Mouse (Mus musculus) limb, embryonic 14.5 days (tissue): ENCODE results near the gene Slc24a4. TPM values are rescaled to one million over a fixed set of nuclear protein-coding genes. Genes with fewer than 3 reads are reported as not detected.

Experiments used
- ATAC-seq: fragments of 200-750 bp; cut with Nextera tagmentation; 2 replicates; pipeline ENCODE4 v1.8.0; 2017; ENCODE audit warnings: low read depth, moderate number of reproducible peaks, moderate TSS enrichment; ENCODE audit not compliant: low FRiP score
- DNase-seq: peaks from one replicate; pipeline ENCODE4 v3.0.0-alpha.2; 2015; ENCODE audit warnings: low spot score
- H3K27ac ChIP-seq: fragments of 300-500 bp; sonication (generic); replicated peaks from 2 replicates; pipeline ENCODE4 v1.5.1; 2014; ENCODE audit warnings: low read depth, mild to moderate bottlenecking, low read length, moderate library complexity, mixed read lengths
- H3K27me3 ChIP-seq: fragments of 300-500 bp; sonication (generic); 2 replicates; pipeline ENCODE4 v1.6.1; 2014; ENCODE audit warnings: low read length, mixed read lengths; ENCODE audit not compliant: control insufficient read depth, insufficient read depth
- H3K36me3 ChIP-seq: fragments of 300-500 bp; sonication (generic); 2 replicates; pipeline ENCODE4 v1.6.1; 2014; ENCODE audit warnings: mild to moderate bottlenecking, low read length, moderate library complexity, mixed read lengths; ENCODE audit not compliant: control insufficient read depth, insufficient read depth
- H3K4me1 ChIP-seq: fragments of 300-500 bp; sonication (generic); 2 replicates; pipeline ENCODE4 v1.6.1; 2014; ENCODE audit warnings: antibody characterized with exemption, low read length, mixed read lengths; ENCODE audit not compliant: control insufficient read depth, insufficient read depth
- H3K4me2 ChIP-seq: fragments of 300-500 bp; sonication (generic); replicated peaks from 2 replicates; pipeline ENCODE4 v1.6.1; 2014; ENCODE audit warnings: low read depth, mild to moderate bottlenecking, low read length, moderate library complexity; ENCODE audit not compliant: severe bottlenecking
- H3K4me3 ChIP-seq: fragments of 300-500 bp; sonication (generic); replicated peaks from 2 replicates; pipeline ENCODE4 v1.5.1; 2014; ENCODE audit warnings: low read length
- H3K9ac ChIP-seq: fragments of 300-500 bp; sonication (generic); 2 replicates; pipeline ENCODE4 v1.6.1; 2014; ENCODE audit warnings: mild to moderate bottlenecking, low read depth, low read length, moderate library complexity; ENCODE audit not compliant: severe bottlenecking
- H3K9me3 ChIP-seq: fragments of 300-500 bp; sonication (generic); 2 replicates; pipeline ENCODE4 v1.6.1; 2016; ENCODE audit warnings: low read length; ENCODE audit not compliant: control insufficient read depth
- POLR2A ChIP-seq: fragments of 200-500 bp; IDR thresholded peaks from 2 replicates; pipeline ENCODE4 v1.8.0; 2012; ENCODE audit warnings: inconsistent platforms, mild to moderate bottlenecking, moderate library complexity, borderline replicate concordance; ENCODE audit not compliant: insufficient read depth, insufficient read length; ENCODE audit errors: extremely low read depth
- WGBS: fragments of 180-500 bp; shearing (Covaris S2); extraction: QIAGEN DNeasy Blood & Tissue Kit; methylation state at CpG from one replicate; pipeline ENCODE4 v1.1.7; 2014; 5-methylcytosine and 5-hydroxymethylcytosine counted together
- polyA plus RNA-seq, 2 experiments: library from polyadenylated mRNA; depleted of rRNA in 1 of 2; stranded (reverse) in 1 of 2; unstranded in 1 of 2; fragments of >200 nt; fragmentation: Nextera tagmentation in 1 of 2; extraction: Ambion mirVana in 1 of 2; gene quantifications; 2 replicates each; pipeline versions ENCODE4 v1.2.1 to v1.2.3; 2012 to 2014

Gene Slc24a4
- polyA plus RNA-seq, 2 experiments = 0.77 to 1.7 TPM

DNA sequence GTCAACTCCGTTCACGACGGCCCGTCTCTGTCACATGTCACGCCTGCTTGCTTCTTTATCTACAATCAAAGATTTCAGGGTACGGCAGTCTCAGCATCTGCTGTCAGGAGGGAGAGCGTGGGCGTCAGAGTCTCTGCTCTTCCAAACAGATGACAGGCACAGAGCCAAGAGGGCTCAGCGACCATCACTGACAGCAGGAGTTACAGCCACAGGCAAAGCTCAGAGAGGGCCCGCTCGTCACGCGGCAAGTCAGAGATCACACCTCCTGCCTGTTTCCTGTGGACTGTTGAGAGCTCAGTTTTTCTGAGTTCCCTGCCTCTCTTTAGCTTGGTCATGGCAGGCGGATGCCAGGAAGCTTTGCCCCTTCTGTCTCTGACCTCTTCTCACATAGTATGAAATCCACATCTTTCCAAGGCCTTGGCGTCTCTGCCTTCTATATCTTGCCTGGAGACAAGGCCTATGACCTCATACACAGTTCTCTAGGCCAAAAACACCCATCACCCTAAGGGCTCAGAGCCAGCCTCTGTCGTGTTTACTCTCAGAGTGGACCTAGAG is 180.0 kb downstream of the Slc24a4 start:
- H3K36me3 ChIP-seq = no peaks in the 10 kb centered on the region
- peak; percentile 58 for DNase-seq
- 0 out of 2 replicates have a peak, but pooled peaks have one; percentile 21 for ATAC-seq
- no peak overlapping the region for H3K4me2 ChIP-seq
- H3K27me3 ChIP-seq = no peaks in the 10 kb centered on the region
- H3K27ac ChIP-seq = peak overlapping the region; percentile 35; the same call in 1 of the 2 replicates
- H3K9ac ChIP-seq = no peak overlapping the region
- TF ChIP-seq POLR2A = no peak
- H3K9me3 ChIP-seq = no peaks in the 10 kb centered on the region
- no peak overlapping the region for H3K4me3 ChIP-seq
- 59% methylated on average over 16 of the region's 16 CpGs for WGBS
- peaks cover 20% of the 10 kb centered on the region for H3K4me1 ChIP-seq

DNA sequence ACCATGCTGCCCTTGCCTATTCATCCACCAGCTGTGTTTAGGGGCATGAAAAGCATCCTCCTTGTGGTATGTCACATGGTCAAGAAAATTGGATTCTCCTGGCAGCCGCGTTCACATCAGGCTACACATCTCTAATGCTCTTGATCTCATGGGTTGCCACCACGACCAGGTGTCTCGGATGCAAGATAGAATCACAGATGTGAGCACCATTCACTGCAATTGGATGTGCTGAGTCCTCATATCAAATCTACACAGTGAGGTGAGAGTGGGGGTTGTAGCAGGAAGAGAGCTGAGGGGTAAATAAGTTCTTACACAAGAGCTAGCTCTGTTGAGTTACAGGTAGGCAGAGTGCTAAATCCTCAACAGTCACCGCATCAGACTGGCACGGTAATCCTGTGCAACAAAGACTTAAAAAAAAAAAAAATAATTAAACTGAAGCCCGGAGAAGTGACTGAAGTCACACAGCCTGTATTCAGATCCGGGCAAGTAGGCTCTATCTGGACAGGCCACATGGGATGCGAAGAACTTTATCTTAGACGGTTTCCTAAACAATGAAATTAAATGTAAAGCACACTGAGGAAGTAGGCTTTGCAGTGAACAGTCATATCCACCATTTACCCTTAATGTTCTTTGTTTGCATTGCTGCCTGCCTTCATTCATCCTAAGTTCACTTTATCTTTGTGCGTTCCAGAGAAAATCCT is 180.7 kb downstream of the Slc24a4 start:
- Histone ChIP-seq H3K27me3 (no peaks in the 10 kb centered on the region), H3K9ac (no peak overlapping the region), H3K9me3 (no peaks in the 10 kb centered on the region), H3K4me1 (peaks cover 14% of the 10 kb centered on the region), H3K36me3 (no peaks in the 10 kb centered on the region), H3K4me3 (no peak overlapping the region), H3K27ac (no peak overlapping the region), H3K4me2 (no peak overlapping the region)
- DNase-seq (no peak), ATAC-seq (no peak)
- WGBS = 94% methylated on average over 11 of the region's 11 CpGs
- TF ChIP-seq POLR2A = no peak

DNA sequence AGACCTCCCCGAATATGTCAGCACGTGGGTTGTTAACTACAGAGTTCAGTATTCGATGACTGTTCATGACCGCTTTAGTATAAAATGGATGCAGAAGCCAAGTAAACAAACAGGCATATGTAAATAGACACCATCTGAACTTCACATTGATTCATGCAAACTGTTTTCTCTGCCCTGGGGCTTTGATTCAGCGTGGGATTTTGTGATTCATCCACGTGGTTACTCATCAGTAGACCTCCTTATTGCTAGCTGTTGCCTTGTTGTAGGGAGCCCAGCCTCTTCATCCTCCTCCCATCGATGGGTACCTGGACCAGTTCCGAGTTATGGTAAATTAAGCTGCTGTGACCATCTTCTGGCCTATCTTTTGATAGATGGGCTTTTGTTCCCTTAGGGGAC is 181.3 kb downstream of the Slc24a4 start:
- H3K9me3 ChIP-seq = no peaks in the 10 kb centered on the region
- H3K4me3 ChIP-seq = no peak overlapping the region
- H3K4me1 ChIP-seq = peaks cover 14% of the 10 kb centered on the region
- ATAC-seq = no peak
- H3K27ac ChIP-seq = no peak overlapping the region
- no peak for TF ChIP-seq POLR2A
- WGBS = 88% methylated on average over 8 of the region's 8 CpGs
- peaks cover 2% of the 10 kb centered on the region; the same call in 1 of the 2 replicates for H3K36me3 ChIP-seq
- no peak overlapping the region for H3K9ac ChIP-seq
- DNase-seq = no peak
- H3K27me3 ChIP-seq = no peaks in the 10 kb centered on the region
- no peak overlapping the region for H3K4me2 ChIP-seq

DNA sequence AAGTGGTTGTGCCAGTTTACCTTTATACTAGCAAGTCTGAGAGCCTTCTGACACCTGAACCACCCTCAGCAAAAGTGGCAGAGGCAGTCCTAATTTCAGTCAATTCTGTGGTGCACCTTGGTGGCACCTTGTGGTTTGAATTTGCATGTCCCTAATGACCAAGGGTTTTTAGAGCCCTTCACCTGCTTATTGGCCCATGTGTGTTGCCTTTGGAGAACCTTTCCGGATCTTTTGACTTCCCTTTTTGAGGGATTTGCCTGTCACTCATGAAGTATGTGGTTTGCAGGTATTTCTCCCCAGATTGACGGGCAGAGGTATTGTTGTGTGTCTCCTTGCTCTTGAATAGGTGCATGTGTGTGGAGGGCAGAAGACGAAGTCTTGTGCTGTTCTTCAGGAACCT is 181.7 kb downstream of the Slc24a4 start:
- Histone ChIP-seq H3K9me3 (no peaks in the 10 kb centered on the region), H3K27ac (no peak overlapping the region), H3K4me2 (no peak overlapping the region), H3K4me3 (no peak overlapping the region), H3K4me1 (peaks cover 14% of the 10 kb centered on the region), H3K9ac (no peak overlapping the region), H3K36me3 (peaks cover 3% of the 10 kb centered on the region; the same call in 1 of the 2 replicates), H3K27me3 (no peaks in the 10 kb centered on the region)
- no peak for TF ChIP-seq POLR2A
- DNase-seq = no peak
- WGBS = 93% methylated on average over 3 of the region's 3 CpGs
- no peak for ATAC-seq

DNA sequence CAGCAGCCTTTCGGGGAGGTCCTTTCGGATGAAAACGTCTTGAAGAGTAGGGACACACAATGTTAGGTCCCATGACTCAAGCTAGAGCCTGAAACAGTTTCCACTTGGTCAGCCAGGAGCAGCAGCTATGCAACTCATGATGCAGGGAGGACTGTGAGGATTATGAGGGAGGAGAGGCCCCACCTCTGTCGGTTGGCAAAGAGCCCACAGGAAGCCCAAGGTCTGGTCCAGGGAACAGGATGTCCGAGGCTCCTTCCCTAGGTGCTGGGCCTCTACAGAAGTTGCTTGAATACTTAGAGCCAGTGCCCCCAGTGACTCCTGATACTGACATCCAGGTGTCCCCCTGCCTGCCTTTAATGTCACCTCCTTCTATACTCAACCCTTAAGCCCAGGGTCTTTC is 182.9 kb downstream of the Slc24a4 start:
- no peak for ATAC-seq
- WGBS = 97% methylated on average over 5 of the region's 5 CpGs
- no peak overlapping the region for H3K4me2 ChIP-seq
- no peaks in the 10 kb centered on the region for H3K27me3 ChIP-seq
- H3K4me3 ChIP-seq = no peak overlapping the region
- DNase-seq = no peak
- no peak overlapping the region for H3K9ac ChIP-seq
- peaks cover 3% of the 10 kb centered on the region; the same call in 1 of the 2 replicates for H3K36me3 ChIP-seq
- H3K9me3 ChIP-seq = no peaks in the 10 kb centered on the region
- H3K27ac ChIP-seq = no peak overlapping the region
- TF ChIP-seq POLR2A = no peak
- H3K4me1 ChIP-seq = peaks cover 14% of the 10 kb centered on the region

Other genes with a start within 250 kb of the Slc24a4 start
- 9.3 and 10.5 TPM in 2 replicates for gene Trip11, start 215.5 kb upstream of the Slc24a4 start, polyA plus RNA-seq (2012; rRNA removed)
- 24.4 and 26.2 TPM in 2 replicates for gene Trip11, start 215.5 kb upstream of the Slc24a4 start, polyA plus RNA-seq (2014; fragmentation: Nextera tagmentation; extraction: Ambion mirVana)
- gene Atxn3, start 170.5 kb upstream of the Slc24a4 start, polyA plus RNA-seq (2012; rRNA removed) = 10.2 and 11.1 TPM in 2 replicates
- gene Atxn3, start 170.5 kb upstream of the Slc24a4 start, polyA plus RNA-seq (2014; fragmentation: Nextera tagmentation; extraction: Ambion mirVana) = 9.6 and 10.9 TPM in 2 replicates
- gene Cpsf2, start 152.7 kb upstream of the Slc24a4 start, polyA plus RNA-seq (2012; rRNA removed) = 12.3 and 14.3 TPM in 2 replicates
- gene Cpsf2, start 152.7 kb upstream of the Slc24a4 start, polyA plus RNA-seq (2014; fragmentation: Nextera tagmentation; extraction: Ambion mirVana) = 26.7 and 29.5 TPM in 2 replicates
- 10.0 and 11.9 TPM in 2 replicates for gene Rin3, start 154.3 kb downstream of the Slc24a4 start, polyA plus RNA-seq (2012; rRNA removed)
- gene Rin3, start 154.3 kb downstream of the Slc24a4 start, polyA plus RNA-seq (2014; fragmentation: Nextera tagmentation; extraction: Ambion mirVana) = 9.4 and 10.8 TPM in 2 replicates